Mouse (Mus musculus) heart, embryonic 15.5 days (tissue): Measurements from ENCODE around the gene Use1. TPM values are rescaled to one million over a fixed set of nuclear protein-coding genes. Genes with fewer than 3 reads are reported as not detected.
"Not testable (repeated sequence)": the region's sequence is repeated elsewhere in the genome, so short reads cannot be mapped to it uniquely, and the experiment has no call there.

Experiments used
- ATAC-seq: fragments of 200-750 bp; cut with Nextera tagmentation; replicated peaks from 2 replicates; pipeline ENCODE4 v1.8.0; 2017; ENCODE audit warnings: low read depth, moderate TSS enrichment; ENCODE audit not compliant: insufficient number of reproducible peaks, insufficient read depth, low FRiP score
- H3K27ac ChIP-seq: fragments of 300-500 bp; sonication (generic); 2 replicates; pipeline ENCODE4 v1.5.1; 2015; ENCODE audit warnings: mild to moderate bottlenecking, inconsistent platforms
- H3K27me3 ChIP-seq: fragments of 300-500 bp; sonication (generic); 2 replicates; pipeline ENCODE4 v1.6.1; 2015; ENCODE audit warnings: inconsistent platforms
- H3K36me3 ChIP-seq: fragments of 300-500 bp; sonication (generic); 2 replicates; pipeline ENCODE4 v1.6.1; 2015; ENCODE audit warnings: mild to moderate bottlenecking, inconsistent platforms
- H3K4me1 ChIP-seq: fragments of 300-500 bp; sonication (generic); replicated peaks from 2 replicates; pipeline ENCODE4 v1.6.1; 2015; ENCODE audit warnings: inconsistent platforms
- H3K4me2 ChIP-seq: fragments of 300-500 bp; sonication (generic); 2 replicates; pipeline ENCODE4 v1.6.1; 2015; ENCODE audit warnings: inconsistent platforms, mild to moderate bottlenecking, moderate library complexity
- H3K4me3 ChIP-seq: fragments of 300-500 bp; sonication (generic); 2 replicates; pipeline ENCODE4 v1.5.1; 2015; ENCODE audit warnings: mild to moderate bottlenecking, inconsistent platforms
- H3K9ac ChIP-seq: fragments of 300-500 bp; sonication (generic); 2 replicates; pipeline ENCODE4 v1.6.1; 2015; ENCODE audit warnings: mild to moderate bottlenecking, inconsistent platforms
- H3K9me3 ChIP-seq: fragments of 300-500 bp; sonication (generic); replicated peaks from 2 replicates; pipeline ENCODE4 v1.6.1; 2016; ENCODE audit warnings: inconsistent platforms
- WGBS: fragments of 180-500 bp; shearing (Covaris S2); methylation state at CpG from one replicate; pipeline ENCODE4 v1.1.7; 2015; ENCODE audit warnings: mixed read lengths; 5-methylcytosine and 5-hydroxymethylcytosine counted together
- polyA plus RNA-seq: library from polyadenylated mRNA; unstranded; fragments of >200 nt; fragmentation: Nextera tagmentation; extraction: Ambion mirVana; gene quantifications from 2 replicates; pipeline ENCODE4 v1.2.1, GENCODE M21; 2015

Use1 gene
- polyA plus RNA-seq, result 67.6 and 75.3 TPM in 2 replicates

DNA sequence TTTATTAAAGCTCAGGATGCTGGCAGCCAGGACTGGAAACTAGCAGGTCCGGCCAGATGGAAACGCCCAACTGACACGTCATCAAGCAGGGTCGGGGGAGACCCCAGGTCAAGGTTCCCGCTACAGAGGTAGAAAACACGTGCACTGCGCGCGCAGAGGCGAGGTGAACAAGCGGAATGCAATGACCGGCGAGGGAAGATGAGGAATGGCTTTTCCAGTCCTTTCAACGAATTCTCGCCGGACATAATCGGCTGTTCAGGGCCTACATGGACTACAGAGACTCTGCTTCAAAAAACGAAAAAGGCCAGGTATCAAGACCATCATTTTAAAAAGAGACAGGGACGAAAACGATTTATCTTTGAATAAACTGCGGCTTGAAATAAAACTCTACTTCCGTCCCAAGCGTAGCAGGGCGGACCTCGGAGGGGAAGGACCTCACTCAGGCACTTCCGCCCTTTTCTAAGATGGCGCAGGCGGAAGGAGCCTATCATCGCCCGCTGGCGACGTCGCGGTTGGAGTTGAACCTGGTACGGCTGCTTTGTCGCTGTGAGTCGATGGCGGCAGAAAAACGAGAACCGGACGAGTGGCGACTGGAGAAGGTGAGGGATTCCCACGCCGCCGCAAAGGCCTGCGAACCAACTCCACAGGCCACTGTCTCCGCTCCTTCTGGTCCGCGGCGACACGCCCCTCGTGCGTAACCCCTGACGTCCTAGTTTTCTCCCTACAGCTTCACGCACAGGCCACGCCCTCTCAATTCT lies at the start of gene Use1:
Use1 (plus strand) TSS at position 78 of the 758 bp plus-strand sequence.
- under 1% methylated on average over 56 of the region's 56 CpGs for WGBS
- no peaks in the 10 kb centered on the region for H3K9me3 ChIP-seq
- no peaks in the 10 kb centered on the region for H3K27me3 ChIP-seq
- peaks cover 7% of the 10 kb centered on the region; the same call in 1 of the 2 replicates for H3K36me3 ChIP-seq
- peak; percentile 82 for ATAC-seq
- H3K9ac ChIP-seq, result peak within 1 kb of the TSS; percentile 70
- H3K27ac ChIP-seq, result peak within 1 kb of the TSS; percentile 93
- H3K4me1 ChIP-seq, result peaks cover 33% of the 10 kb centered on the region
- peak within 1 kb of the TSS; percentile 79 for H3K4me3 ChIP-seq
- H3K4me2 ChIP-seq, result peak within 1 kb of the TSS; percentile 87

DNA sequence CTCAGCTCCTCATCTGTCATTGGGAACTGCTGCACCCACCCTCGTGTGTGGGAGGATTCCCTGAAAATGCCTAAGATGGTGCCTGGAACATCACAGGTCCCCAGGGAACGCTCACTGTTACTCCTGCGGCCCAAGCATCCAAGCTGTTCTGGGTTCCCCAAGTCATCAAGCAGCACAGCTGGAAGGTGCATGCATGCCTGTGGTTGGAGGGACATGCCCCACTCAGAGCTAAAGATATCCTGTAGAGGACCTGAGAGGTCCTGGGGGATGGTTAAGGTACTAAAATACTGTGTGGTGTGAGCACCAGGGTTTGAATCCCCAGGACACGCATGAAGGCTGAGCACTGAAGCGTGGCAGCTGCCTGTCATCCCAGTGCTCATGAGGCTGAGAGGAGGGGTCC lies 48.0 kb upstream of the Use1 start:
- Histone ChIP-seq H3K4me1 (peaks cover 20% of the 10 kb centered on the region), H3K36me3 (peaks cover 26% of the 10 kb centered on the region)
- not testable (repeated sequence) for H3K9ac ChIP-seq, ATAC-seq, H3K27ac ChIP-seq, H3K4me3 ChIP-seq, H3K27me3 ChIP-seq, H3K4me2 ChIP-seq, H3K9me3 ChIP-seq
- 82% methylated on average over 5 of the region's 5 CpGs for WGBS

DNA sequence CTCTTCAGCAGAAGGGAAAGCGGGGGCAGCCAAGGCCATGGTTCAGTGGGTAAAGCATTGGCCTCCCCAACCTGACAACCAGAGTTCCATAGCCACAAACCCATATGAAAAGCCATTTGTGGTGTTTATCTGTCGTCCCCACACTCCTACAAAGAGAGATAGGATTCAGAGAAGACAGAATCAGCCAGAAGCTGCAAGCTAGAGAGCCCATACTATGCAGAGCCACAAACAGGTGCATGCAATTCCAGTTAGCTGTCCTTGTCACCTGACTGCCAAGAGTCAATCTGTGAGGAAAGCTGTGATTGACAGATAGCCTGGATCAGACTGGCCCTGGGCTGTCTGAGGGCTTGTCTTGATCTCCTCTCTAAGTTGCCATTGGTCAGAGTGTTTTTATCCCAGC lies 46.9 kb upstream of the Use1 start:
- not testable (repeated sequence) for H3K9ac ChIP-seq, ATAC-seq, H3K27me3 ChIP-seq, H3K4me2 ChIP-seq, H3K27ac ChIP-seq, H3K9me3 ChIP-seq, H3K4me3 ChIP-seq
- peaks cover 37% of the 10 kb centered on the region for H3K36me3 ChIP-seq
- 74% methylated on average over 2 of the region's 2 CpGs for WGBS
- H3K4me1 ChIP-seq, result peaks cover 12% of the 10 kb centered on the region

DNA sequence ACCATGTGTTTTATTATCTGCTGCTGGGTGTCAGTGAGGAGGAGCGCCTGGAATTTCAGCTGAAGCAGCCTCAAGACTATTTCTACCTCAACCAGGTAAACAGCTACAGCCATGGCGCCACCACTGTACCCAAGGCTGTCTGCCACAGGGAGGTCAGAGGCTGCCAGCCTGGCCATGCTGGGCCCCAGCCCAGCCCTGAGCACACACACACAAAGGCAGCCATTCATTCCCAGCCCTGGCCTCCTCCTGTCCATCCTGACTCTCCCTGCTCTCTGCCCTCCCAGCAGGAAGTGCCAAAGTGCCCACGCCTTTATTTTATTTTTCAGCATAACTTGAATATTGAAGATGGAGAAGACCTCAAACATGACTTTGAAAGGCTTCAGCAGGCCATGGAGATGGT lies 43.7 kb upstream of the Use1 start:
- no peaks in the 10 kb centered on the region for H3K27me3 ChIP-seq
- no peak overlapping the region for H3K9ac ChIP-seq
- no peaks in the 10 kb centered on the region for H3K9me3 ChIP-seq
- H3K36me3 ChIP-seq, result peaks cover 59% of the 10 kb centered on the region
- no peaks in the 10 kb centered on the region for H3K4me1 ChIP-seq
- 91% methylated on average over 3 of the region's 3 CpGs for WGBS
- no peak overlapping the region for H3K27ac ChIP-seq
- no peak overlapping the region for H3K4me3 ChIP-seq
- no peak overlapping the region for H3K4me2 ChIP-seq
- no peak for ATAC-seq

DNA sequence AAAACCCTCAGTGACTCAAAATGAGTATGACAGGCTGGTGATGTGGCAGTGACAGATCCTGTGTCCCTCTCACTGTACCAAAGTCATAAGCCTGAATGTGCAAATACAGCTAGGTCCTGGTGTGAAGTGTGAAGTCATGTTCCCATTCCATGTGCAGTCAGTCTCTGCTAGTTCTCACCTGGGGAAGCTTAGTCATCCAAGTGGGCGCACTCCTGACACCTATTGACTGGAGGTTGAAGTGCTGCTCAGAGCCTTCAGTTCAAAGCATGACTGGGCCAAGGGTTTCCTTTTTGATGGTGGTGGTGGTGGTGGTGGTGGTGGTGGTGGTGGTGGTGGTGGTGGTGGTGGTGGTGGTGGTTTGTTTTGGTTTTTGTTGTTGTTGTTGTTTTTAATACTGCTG lies 41.8 kb upstream of the Use1 start:
- H3K27ac ChIP-seq, result no peak overlapping the region
- WGBS, result 80% methylated on average over 1 of the region's 1 CpGs
- peaks cover 73% of the 10 kb centered on the region for H3K36me3 ChIP-seq
- H3K4me2 ChIP-seq, result no peak overlapping the region
- 0 out of 2 replicates have a peak, but pooled peaks have one; percentile 11 for ATAC-seq
- no peaks in the 10 kb centered on the region for H3K27me3 ChIP-seq
- no peaks in the 10 kb centered on the region for H3K4me1 ChIP-seq
- no peak overlapping the region for H3K4me3 ChIP-seq
- H3K9ac ChIP-seq, result no peak overlapping the region
- no peaks in the 10 kb centered on the region for H3K9me3 ChIP-seq

DNA sequence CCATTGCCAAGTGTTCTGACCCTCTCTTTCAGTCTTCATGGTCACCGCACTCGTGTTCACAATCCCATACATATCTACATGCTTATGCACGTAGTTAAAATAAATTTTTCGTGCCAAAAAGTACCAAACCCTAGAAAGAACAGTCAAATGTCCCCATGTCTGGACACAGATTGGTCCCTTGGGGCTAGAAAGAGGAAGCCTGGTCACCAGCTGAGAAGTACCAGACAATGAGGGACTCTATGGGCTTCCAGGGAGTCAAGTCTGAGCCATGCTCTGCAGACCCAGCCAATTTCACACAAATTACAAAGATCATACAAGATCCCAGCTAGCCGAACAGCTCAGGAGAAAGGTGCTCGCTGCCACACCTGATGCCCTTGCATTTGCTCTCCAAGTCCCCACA lies 28.8 kb upstream of the Use1 start:
- not testable (repeated sequence) for ATAC-seq, H3K9ac ChIP-seq, H3K4me3 ChIP-seq, H3K4me2 ChIP-seq, H3K4me1 ChIP-seq, H3K27ac ChIP-seq, H3K9me3 ChIP-seq, H3K27me3 ChIP-seq
- peaks cover 39% of the 10 kb centered on the region for H3K36me3 ChIP-seq
- WGBS, result 97% methylated on average over 6 of the region's 6 CpGs

DNA sequence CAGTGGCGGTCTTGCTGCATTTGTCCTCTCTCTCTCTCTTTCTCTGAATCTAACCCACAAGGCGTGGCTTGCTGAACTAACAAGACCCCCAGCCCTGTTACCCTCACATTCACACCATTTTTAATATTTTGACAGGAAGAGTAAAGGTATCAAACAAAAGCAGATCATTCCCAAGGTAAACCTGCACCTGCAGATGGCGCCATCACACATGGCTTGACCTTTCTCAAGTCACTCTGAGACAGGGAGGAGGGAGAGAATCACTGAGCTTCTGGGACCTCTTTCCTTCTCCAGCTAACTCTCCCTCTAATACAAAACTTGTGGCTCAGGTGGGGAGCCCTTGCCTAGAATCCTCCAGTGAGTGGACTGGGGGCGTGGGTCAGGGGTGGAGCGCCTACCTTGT lies 26.0 kb upstream of the Use1 start:
- H3K9me3 ChIP-seq, result no peaks in the 10 kb centered on the region
- no peak overlapping the region for H3K9ac ChIP-seq
- no peak overlapping the region for H3K4me2 ChIP-seq
- WGBS, result 80% methylated on average over 5 of the region's 5 CpGs
- no peaks in the 10 kb centered on the region for H3K27me3 ChIP-seq
- no peak overlapping the region for H3K27ac ChIP-seq
- no peak for ATAC-seq
- no peak overlapping the region for H3K4me3 ChIP-seq
- peaks cover 57% of the 10 kb centered on the region for H3K36me3 ChIP-seq
- no peaks in the 10 kb centered on the region for H3K4me1 ChIP-seq

DNA sequence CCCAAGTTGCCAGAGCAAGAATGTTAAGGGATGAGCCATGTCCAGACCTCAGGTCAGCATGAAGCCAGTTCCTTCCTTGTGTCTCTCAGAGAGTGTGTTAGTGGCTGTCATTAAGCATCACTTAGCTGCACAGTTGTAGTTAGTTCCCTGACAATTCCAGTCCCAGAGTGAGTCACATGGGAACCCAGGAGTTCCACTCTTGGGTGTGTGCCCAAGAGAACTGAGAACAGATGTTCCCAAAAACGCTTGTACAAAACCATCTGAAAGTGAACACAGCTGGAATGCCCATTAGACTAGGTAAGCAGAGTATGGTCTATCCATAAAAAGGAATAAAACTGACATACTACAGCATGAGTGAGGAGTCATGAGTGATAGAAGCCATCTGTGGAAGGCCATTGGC lies 20.1 kb upstream of the Use1 start:
- no peak for ATAC-seq
- Histone ChIP-seq H3K4me3 (no peak overlapping the region), H3K4me2 (no peak overlapping the region), H3K36me3 (peaks cover 91% of the 10 kb centered on the region), H3K4me1 (peaks cover 4% of the 10 kb centered on the region; the same call in 1 of the 2 replicates), H3K27me3 (no peaks in the 10 kb centered on the region), H3K27ac (no peak overlapping the region), H3K9me3 (no peaks in the 10 kb centered on the region), H3K9ac (no peak overlapping the region)
- WGBS, result 80% methylated on average over 1 of the region's 1 CpGs

DNA sequence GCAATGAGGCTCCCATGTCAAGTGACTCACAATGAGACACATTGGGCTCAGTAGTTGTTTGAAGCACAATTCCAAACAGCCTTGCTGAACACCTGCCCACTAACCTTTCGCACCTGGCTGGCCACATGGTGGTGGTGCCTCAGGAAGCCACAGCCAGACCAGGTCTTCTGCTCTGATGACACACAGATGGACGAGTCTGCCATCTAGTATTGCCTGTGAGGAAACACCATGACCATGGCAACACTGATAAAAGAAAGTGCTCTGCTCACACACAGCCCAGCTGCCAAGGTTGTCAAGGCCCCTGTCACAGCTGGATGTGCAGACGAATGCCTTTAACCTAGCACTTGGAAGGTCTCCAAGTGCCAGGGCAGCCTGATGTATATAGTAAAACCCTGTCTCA lies 15.5 kb upstream of the Use1 start:
- H3K4me3 ChIP-seq, result no peak overlapping the region

DNA sequence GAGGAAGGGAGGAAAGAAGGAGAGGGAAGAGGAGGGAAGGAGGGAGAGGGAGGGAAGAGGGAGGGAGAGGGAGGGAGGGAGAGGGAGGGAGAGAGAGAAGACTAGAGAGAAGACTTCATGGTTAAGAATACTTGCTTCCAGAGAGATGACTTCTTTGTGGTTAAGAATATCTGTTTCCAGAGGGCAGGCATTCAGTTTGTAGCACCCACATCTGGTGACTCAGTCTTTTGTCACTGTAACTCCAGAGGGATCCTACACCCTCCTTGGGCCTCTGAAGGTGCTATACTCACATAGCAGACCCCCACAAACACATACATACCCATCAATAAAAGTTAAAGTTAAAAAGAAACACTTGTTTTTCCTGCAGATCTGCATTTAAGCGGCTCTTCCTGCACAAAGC lies 15.1 kb upstream of the Use1 start:
- no peak for ATAC-seq
- peaks cover 4% of the 10 kb centered on the region; the same call in 1 of the 2 replicates for H3K4me1 ChIP-seq
- H3K9ac ChIP-seq, result no peak overlapping the region
- H3K9me3 ChIP-seq, result no peaks in the 10 kb centered on the region
- H3K36me3 ChIP-seq, result peaks cover 90% of the 10 kb centered on the region
- WGBS, result 93% methylated on average over 1 of the region's 1 CpGs
- no peak overlapping the region for H3K4me3 ChIP-seq
- H3K27me3 ChIP-seq, result no peaks in the 10 kb centered on the region
- no peak overlapping the region for H3K4me2 ChIP-seq
- no peak overlapping the region for H3K27ac ChIP-seq

More for the DNA sequence above, 15.5 kb upstream of the Use1 start:
- Histone ChIP-seq H3K27me3 (no peaks in the 10 kb centered on the region), H3K36me3 (peaks cover 90% of the 10 kb centered on the region), H3K4me2 (no peak overlapping the region), H3K27ac (no peak overlapping the region), H3K9ac (no peak overlapping the region), H3K9me3 (no peaks in the 10 kb centered on the region), H3K4me1 (peaks cover 4% of the 10 kb centered on the region; the same call in 1 of the 2 replicates)
- WGBS, result 48% methylated on average over 3 of the region's 3 CpGs
- no peak; the same call in 1 of the 2 replicates for ATAC-seq

DNA sequence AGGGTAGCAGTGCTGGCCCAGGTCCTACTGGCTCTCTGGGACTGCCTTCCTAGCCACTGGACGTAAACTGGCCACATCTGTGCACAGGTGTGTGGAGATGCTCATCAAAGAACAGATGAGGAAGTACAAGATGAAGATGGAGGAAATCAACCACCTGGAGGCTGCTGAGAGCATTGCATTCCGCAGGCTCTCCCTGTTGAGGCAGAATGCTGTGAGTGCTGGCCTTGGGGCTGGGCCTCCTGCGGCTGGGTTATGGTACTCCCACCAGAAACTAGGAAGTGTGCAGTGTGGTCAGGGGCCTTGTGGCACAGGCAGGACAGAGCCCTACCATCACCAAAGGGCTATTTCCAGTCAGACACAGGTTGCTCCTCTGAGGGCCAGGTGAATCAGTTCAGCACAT lies 8.6 kb upstream of the Use1 start:
- Histone ChIP-seq H3K27me3 (no peaks in the 10 kb centered on the region), H3K4me2 (no peak overlapping the region), H3K9me3 (no peaks in the 10 kb centered on the region), H3K9ac (no peak overlapping the region), H3K4me3 (no peak overlapping the region), H3K27ac (no peak overlapping the region), H3K4me1 (no peaks in the 10 kb centered on the region), H3K36me3 (peaks cover 73% of the 10 kb centered on the region)
- ATAC-seq, result no peak
- WGBS, result 91% methylated on average over 3 of the region's 3 CpGs
